Mouse (Mus musculus) heart, postnatal 0 days (tissue): Measurements from ENCODE around the gene Acaca.

ENCODE experiments used
- CTCF ChIP-seq: IDR thresholded peaks from 2 replicates; pipeline ENCODE4 v1.5.1; 2016; ENCODE audit warnings: antibody characterized with exemption, control low read depth, low read depth
- EP300 ChIP-seq: IDR thresholded peaks from 2 replicates; pipeline ENCODE4 v1.6.1; 2016; ENCODE audit warnings: antibody characterized with exemption, low read depth

DNA sequence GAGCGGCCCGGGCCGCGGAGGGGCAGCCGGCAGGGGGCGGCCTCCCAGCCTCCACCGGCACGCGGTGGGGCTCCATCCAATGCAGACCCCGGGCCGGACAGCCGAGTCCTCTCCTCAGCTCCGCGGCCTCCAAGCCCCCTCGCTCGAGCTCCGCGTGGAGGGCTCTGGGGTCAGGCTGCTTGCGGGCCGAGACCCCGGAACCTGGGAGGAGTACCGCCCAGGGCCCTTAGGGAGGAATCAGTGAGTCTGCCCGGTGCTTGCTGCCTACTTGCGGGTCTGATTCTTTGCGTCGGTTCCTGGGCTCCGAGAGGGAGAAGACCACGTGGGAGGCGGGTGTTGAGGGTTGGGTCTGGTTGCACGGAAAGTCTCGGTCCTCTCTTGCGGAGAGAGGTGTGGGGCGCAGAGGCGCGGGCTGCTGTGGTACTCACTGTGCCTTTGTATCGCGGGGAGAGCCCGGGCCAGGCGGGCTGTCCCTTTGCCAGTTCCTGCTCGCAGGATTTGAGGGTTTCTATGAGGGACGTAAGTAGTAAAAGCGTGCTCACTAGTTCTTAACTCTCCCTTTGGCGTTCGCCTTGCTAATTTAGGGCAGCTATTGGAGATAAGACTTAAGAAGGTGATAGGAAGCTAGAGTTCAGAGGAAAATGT lies 50.6 kb downstream of the Acaca start:
- TF ChIP-seq EP300 (no peak), CTCF (no peak)
